Mouse (Mus musculus) brain, embryonic 14.5 days (tissue): ENCODE results near the gene A230050P20Rik. TPM values are rescaled to one million over a fixed set of nuclear protein-coding genes. Genes with fewer than 3 reads are reported as not detected.

ENCODE experiments used
- DNase-seq: peaks from one replicate; pipeline ENCODE4 v3.0.0-alpha.2; 2011; ENCODE audit warnings: low read depth
- CTCF ChIP-seq: fragments of 200-500 bp; IDR thresholded peaks from 2 replicates; pipeline ENCODE4 v1.5.1; 2012; ENCODE audit warnings: inconsistent platforms, mild to moderate bottlenecking, moderate library complexity, borderline replicate concordance; ENCODE audit not compliant: insufficient read depth, insufficient read length; ENCODE audit errors: extremely low read depth
- POLR2A ChIP-seq: fragments of 200-500 bp; IDR thresholded peaks from 2 replicates; pipeline ENCODE4 v1.6.1; 2012; ENCODE audit warnings: mild to moderate bottlenecking, inconsistent platforms, borderline replicate concordance; ENCODE audit not compliant: poor library complexity, insufficient read depth, insufficient read length, severe bottlenecking; ENCODE audit errors: extremely low read depth
- polyA plus RNA-seq: library from polyadenylated mRNA; depleted of rRNA; stranded (reverse); fragments of >200 nt; gene quantifications from 2 replicates; pipeline ENCODE4 v1.2.3, GENCODE M21; 2012

A230050P20Rik gene
- polyA plus RNA-seq, 1 experiment = 8.7 TPM

DNA sequence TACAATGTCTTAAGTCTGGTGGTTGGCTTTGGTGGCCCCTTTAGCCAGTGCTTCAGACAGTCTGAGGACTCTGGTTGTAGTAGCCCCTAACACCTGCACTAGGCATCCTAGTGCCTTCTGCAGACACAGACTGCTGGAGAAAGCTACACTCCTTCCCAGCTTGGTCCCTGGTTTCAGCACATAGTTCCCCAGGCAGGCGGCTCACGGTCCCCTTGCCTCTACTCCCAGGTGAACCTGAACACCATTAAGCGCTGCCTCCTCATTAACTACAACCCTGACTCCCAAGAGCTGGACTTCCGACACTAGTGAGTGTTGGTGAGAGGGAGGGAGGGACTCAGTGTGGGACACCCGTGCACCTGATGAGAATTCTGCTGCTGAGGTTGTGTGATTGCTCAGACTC is 22.0 kb downstream of the A230050P20Rik start:
- DNase-seq = no peak
- no peak for TF ChIP-seq CTCF
- no peak for TF ChIP-seq POLR2A

DNA sequence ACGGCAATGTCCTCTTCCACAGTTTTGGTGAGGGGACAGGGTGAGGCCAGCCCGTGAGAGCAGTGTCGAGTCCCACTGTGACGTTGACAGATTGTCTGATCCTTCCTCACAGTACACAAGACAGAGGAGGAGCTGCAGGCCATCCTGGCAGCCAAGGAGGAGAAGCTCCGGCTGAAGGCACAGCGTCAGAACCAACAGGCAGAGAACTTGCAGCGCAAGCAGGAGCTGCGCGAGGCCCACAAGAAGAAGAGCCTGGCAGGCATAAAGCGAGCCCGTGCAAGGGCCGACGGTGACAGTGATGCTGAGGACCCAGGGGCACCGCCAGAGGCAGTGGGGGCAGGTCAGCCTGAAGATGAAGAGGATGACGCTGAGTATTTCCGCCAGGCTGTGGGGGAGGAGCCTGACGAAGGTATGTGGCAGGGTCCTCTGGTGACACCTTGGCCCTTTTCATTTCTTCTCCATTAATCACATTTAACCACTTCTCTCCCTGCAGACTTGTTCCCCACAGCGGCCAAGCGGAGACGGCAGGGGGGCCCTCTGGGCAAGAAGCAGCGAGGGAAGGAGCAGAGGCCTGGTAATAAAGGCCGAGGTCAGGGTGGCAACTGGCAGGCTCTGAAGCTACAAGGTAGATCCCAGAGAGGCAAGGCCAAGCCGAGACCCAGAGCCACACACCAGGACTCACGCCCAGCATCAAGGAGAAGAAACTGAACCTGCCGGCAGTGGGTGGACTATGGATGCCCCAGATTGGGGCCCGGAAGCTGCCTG is 23.1 kb downstream of the A230050P20Rik start:
- no peak for DNase-seq
- TF ChIP-seq CTCF (no peak), POLR2A (no peak)

DNA sequence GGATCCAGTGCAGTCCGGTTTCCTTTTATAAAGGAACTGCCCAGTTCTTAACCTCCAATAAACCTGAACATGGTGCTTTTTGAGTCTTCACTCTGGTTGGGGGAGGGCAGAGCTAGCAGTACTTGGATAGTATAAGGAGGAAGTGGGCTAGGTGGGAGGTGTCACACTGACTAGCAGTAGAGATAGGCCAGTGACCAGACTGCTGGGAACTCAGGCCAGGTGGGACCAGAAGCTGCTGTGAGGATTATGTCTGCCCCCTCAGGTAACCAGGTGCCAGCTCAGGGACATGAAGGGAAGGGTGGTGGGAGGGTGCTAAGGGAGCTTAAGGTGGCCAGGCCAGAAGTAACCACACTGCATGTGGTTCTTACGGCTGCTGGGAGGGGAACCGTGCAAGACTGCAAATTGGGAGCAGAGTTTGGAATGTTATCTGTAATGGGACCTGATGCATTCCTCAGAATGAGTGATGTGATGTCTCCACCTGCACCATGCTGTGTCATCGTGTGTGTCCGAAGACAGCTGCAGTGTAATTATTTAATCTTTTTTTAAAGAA is 23.7 kb downstream of the A230050P20Rik start:
- no peak for DNase-seq
- TF ChIP-seq POLR2A (no peak), CTCF (no peak)

DNA sequence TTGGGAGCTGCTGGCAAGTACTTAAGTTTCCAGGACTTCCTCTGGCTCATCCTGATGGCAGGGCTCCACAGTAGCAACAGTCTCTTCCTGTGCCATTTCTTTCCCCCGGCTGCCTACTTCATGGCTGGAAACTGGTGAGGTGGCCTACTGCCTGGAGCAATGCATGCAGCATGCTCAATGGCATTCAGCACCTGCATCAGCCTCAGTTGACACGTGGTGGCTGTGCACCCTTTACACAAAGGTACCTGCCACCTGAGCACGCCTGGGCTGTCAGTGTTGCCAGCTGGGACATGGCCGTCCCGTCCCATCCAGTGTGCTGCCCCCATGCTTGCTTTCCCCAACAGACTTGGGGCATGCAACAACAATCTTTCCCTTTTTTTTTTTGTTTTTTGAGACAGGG is 24.6 kb downstream of the A230050P20Rik start:
- DNase-seq = no peak
- TF ChIP-seq POLR2A = no peak
- TF ChIP-seq CTCF = no peak

DNA sequence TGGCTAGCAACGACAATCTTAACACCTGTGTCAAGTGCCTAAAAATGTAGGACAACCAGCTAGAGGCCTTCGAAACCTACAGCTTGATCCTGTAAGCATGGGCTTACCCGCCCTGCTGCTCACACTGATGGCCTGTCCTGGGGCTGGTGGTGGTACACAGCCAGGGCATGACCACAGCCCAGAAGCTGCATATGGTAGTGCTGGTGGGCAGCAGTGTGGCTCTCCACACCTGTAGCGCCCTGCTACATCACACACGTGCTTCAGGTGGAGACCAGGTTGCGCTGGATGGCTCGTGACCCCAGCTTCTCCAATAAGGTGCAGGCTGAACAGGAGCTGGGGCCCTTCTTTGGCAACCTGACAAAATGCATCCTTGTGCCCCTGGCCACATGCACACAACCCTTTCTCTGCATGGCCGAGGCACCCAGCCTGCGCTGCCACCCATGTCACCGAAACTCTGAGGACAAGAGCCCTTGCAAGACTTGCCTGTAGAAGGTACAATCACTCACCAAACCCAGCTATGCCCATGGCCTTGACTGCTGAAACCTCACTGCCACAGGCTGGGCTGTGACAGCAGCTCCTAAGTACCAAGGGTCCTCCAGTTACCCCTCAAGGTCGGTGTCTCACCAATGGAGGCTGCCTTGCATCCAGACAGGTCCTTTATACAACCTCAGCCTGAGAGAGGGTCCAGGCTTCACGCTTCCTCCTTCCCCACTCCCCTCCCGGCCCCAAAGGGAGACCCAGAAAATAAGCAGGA is 25.3 kb downstream of the A230050P20Rik start:
- TF ChIP-seq POLR2A = no peak
- TF ChIP-seq CTCF = no peak
- DNase-seq = no peak

DNA sequence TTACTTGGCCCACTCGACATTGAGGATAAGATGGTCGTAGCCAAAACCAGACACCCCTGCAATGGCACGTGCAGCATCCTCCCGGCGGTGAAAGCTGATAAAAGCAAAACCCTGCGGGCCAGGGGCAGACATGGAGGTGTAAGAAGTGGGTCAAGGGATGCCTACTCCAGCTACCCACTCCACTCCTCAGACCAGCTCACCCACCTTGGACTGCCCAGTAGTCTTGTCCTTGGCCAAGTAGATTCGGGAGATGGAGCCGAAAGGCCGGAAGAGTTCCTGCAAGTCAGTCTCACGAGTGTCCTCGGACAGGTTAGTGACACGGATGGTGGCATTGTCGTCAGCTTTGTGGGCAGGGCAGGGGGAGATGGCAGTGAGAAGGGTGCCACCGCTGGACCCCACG is 26.2 kb downstream of the A230050P20Rik start:
- TF ChIP-seq POLR2A (no peak), CTCF (no peak)
- no peak for DNase-seq

DNA sequence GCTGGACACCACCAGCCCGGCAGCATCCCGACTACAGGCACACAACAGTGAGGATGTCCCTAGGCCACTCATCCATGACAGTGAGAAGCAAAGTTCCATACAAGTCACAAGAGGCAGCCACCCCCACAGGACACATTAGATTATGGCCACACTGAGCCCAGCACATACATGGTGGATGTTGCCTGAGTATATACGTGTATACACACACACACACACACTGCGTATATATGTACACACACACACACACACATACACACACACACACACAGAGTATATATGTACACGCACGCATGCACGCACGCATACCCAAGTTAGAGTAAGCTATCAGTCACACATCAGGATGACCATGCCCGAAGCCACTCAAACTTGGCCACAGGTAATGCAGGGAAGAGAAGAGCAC is 26.9 kb downstream of the A230050P20Rik start:
- DNase-seq = no peak
- TF ChIP-seq POLR2A = no peak
- no peak for TF ChIP-seq CTCF

DNA sequence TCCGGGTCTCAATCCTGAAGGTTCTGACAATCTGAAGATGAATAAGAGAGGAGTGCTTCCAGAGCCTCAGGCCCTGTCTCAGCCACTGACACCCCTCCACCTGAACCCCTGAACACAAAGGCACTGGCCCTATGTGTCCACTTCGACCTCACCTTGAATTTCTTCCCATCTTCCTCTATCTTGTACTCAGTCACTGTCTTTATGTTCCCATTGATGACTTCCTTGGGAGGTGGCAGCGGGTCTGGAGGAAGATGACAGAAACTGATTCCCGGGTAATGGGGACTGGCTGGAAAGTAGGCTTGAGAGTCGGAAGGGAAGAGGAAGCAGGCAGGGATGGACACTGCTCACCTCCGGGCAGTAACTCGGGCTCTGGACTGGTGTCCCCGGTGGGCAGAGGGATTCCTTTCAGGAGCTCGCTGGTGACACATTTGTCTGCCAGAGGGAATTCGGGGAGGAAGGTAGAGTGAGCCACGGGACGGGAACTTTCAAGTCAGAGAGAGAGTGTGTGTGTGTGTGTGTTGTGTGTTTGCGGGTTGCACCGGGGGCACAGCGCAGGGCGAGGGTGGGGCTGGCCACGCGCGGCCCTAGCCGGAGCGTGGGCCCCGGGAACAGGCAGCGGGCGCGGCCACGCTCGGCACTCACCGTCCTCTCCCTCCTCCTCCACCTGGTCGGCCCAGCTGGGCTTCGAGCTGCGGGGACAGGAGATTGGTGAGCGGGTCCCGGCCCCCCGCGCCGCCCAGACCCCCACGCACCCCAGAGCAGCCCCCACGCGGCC is 29.5 kb downstream of the A230050P20Rik start:
- no peak for DNase-seq
- no peak for TF ChIP-seq CTCF
- TF ChIP-seq POLR2A = no peak

DNA sequence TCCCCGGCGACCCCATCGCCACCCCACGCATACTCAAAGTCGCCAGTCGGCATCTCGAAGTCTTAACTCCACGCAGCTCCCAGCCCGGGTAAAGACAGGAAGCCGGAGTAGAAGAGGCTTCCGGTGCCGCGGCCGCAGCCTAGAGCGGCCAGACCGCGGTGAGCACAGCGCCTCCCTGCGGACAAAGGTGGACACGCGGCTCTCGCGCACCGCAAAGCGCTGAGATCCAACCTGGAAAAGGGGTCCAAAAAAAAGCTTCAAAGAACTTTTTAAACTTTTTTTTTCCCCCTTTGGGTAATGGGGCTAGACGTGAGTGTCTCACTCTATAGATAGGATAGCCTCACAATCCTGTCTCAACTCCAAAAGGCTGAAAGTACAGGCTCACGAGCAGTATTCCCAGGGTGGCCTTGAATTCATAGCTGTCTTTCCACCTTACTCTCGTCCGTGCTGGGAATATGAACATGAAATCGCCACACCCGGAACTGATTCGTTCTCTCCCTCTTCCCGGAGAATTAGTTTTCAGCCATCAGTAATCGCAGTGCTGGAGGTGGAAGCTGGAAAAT is 30.1 kb downstream of the A230050P20Rik start, which contains the start of gene Eif3g:
Eif3g (minus strand) TSS at position 113 of the 563 bp plus-strand sequence.
- TF ChIP-seq POLR2A (peak; percentile 67; the same call in 1 of the 2 replicates), CTCF (peak; percentile 96)
- peak; percentile 97 for DNase-seq

DNA sequence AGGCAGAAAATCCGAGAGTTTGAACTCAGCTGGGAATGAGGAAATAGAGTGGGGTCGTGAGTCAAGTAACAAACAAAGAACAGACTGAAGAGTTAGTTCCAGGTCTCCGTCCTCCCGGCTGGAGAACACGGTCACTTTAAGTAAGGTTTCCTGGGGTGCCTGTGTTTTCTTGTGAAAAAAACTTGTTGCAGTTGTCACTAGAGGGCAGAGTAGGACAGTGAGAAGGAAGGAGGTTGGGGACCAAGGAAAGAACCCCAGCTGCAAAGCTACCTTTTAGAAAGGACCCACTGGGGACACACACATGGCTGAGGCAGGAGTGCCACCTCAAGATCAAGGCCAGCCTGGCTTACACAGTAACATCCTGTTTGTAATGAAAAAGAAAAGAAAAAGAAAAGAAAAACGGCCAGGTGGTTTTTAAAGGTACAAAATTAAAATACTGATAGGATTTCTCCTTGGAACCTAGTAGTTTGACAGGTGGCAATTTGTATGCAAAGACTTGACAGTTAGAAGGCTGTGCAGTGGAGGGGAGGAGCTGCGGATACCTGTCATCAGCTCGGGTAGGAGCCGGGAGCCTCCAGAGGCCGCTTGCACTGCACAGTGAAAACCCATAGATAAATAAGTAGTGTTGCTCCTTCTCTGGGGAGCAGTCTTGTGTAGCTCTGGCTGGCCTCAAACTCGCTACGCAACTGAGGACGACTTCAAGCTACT is 33.2 kb downstream of the A230050P20Rik start:
- peak; percentile 61 for DNase-seq
- TF ChIP-seq CTCF = peak; percentile 54; the same call in 1 of the 2 replicates
- no peak for TF ChIP-seq POLR2A
